Mouse (Mus musculus) macrophage (primary cell): Measurements from ENCODE around the gene Cfap126. TPM values are rescaled to one million over a fixed set of nuclear protein-coding genes. Genes with fewer than 3 reads are reported as not detected.
"Not testable (repeated sequence)": the region's sequence is repeated elsewhere in the genome, so short reads cannot be mapped to it uniquely, and the experiment has no call there.

ENCODE experiments used
- H3K27ac ChIP-seq: fragments of 350-480 bp; formaldehyde crosslinking; 2 replicates; pipeline ENCODE4 v1.9.0; 2021
- H3K36me3 ChIP-seq: fragments of 350-480 bp; formaldehyde crosslinking; 2 replicates; pipeline ENCODE4 v1.9.0; 2021; ENCODE audit errors: inconsistent target
- H3K4me3 ChIP-seq: fragments of 350-480 bp; formaldehyde crosslinking; 2 replicates; pipeline ENCODE4 v1.9.0; 2021; ENCODE audit errors: inconsistent target
- H3K79me2 ChIP-seq: fragments of 350-480 bp; formaldehyde crosslinking; 2 replicates; pipeline ENCODE4 v1.9.0; 2021; ENCODE audit errors: inconsistent target
- WGBS: methylation state at CpG from one replicate; pipeline ENCODE4 v1.1.7; 2026; ENCODE audit warnings: inconsistent platforms; ENCODE audit not compliant: missing documents; 5-methylcytosine and 5-hydroxymethylcytosine counted together
- polyA plus RNA-seq: library from polyadenylated mRNA; stranded (reverse); fragments of 250-400 nt; gene quantifications from 3 replicates; pipeline ENCODE4 v1.2.4, GENCODE M21; 2018; ENCODE audit warnings: inconsistent platforms

Cfap126 gene
- polyA plus RNA-seq, 1 experiment from 2014 or later = 31.6 TPM

DNA sequence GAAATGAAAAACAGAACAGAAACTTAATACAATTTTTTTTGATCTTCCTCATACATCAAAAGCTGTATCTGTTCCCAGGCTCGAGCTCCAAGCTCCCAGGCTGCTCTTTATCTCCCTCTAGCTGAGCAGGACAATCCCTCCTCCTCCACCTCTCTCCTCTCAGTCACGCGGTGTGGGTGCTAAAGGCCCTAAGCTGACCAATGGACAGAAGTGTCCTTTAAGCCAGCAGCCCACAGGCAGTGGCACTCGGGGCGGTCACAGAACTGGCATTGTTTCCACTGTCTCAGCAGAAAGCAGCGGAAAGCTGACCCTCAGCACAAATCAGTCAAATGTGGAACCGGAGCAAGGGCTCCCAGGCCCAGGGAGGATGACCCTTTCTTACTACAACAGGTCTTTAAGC, 15.5 kb downstream of the Cfap126 start:
- WGBS = 84% methylated on average over 7 of the region's 7 CpGs
- Histone ChIP-seq H3K36me3 (peaks cover 46% of the 10 kb centered on the region), H3K79me2 (no peaks in the 10 kb centered on the region), H3K4me3 (no peak overlapping the region), H3K27ac (no peak overlapping the region)

- H3K36me3 ChIP-seq = peaks cover 63% of the 10 kb centered on the region
- no peak overlapping the region for H3K4me3 ChIP-seq
- WGBS = 86% methylated on average over 1 of the region's 1 CpGs
- H3K79me2 ChIP-seq = no peaks in the 10 kb centered on the region
- H3K27ac ChIP-seq = no peak overlapping the region
Observed at GRCm38 (mm10) chr1:171130971-171131370, 17.3 kb downstream of the Cfap126 start.

DNA sequence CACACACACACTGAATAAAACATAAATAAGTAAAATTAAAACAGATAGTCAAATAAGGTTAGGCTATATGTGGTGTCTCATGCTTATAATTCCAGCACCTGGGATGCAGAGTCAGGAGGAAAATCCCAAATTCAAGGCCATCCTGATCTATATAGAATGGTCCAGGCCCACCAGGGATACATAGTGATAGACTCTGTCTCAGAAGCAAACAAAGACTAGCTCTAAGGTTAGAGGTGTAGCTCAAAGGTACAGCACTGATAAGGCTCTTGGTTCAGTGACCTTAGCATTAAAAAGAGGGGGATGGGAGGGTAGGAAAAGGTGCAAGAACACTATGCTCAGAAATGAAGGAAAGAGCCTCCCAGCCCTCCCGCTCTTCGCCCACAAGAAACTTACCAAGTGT, 21.9 kb downstream of the Cfap126 start:
- Histone ChIP-seq H3K79me2 (no peaks in the 10 kb centered on the region), H3K4me3 (no peak overlapping the region), H3K36me3 (peaks cover 81% of the 10 kb centered on the region), H3K27ac (no peak overlapping the region)
- 92% methylated on average over 2 of the region's 2 CpGs for WGBS

DNA sequence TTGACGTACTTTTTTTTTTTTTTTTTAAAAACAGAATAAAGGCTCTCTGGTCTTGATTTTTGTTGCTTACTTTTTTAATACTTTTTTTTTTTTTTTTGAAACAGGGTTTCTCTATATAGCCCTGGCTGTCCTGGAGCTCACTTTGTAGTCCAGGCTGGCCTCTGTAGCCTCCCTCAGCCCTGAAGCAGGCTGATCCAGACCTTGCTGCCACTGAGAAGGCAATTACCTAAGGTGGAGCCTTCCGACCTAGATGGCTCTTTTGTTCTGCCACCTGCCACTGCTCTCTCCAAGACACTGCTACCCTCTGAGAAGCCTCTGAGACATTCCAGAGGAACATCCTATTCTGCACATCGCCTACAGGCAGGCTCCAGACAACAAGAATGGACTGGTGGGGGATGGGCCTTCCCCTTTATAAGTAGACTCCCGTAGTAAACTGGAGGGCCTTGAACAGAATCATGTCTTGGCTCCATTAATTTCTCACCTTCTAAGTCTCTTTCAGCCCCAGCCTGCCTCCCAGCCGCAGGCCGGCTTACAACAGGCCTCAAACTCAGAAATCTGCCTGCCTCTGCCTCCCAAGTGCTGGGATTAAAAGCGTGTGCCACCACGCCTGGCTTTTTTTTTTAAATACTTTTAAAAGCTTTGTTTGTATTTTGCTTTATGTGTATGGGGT, 23.9 kb downstream of the Cfap126 start:
- not testable (repeated sequence) for H3K27ac ChIP-seq, H3K79me2 ChIP-seq, H3K4me3 ChIP-seq
- WGBS = 98% methylated on average over 7 of the region's 8 CpGs
- H3K36me3 ChIP-seq = peaks cover 94% of the 10 kb centered on the region

DNA sequence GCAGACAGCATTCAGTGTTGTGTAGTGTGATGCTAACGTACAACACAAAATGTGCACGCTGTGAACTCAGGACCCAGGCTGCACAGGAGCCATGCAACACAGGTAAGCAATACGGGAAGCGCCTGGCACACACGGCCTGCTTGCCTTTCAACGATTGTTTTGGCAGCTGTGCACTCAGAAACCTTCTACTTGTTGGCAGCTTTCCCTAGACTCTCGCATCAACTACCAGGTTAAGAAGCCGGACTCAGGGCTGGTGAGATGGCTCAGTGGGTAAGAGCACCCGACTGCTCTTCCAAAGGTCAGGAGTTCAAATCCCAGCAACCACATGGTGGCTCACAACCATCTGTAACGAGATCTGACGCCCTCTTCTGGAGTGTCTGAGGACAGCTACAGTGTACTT, 29.3 kb downstream of the Cfap126 start:
- 94% methylated on average over 8 of the region's 11 CpGs for WGBS
- peaks cover 37% of the 10 kb centered on the region for H3K79me2 ChIP-seq
- not testable (repeated sequence) for H3K4me3 ChIP-seq, H3K27ac ChIP-seq
- H3K36me3 ChIP-seq = peaks cover 77% of the 10 kb centered on the region

GRCm38 (mm10) chr1:171149974-171150760, 36.4 kb downstream of the Cfap126 start, which contains the start of the genes Sdhc and Mpz:
Gene Sdhc, minus strand, starts transcription at chr1:171150603.
Gene Mpz, plus strand, starts transcription at chr1:171150711.
- Histone ChIP-seq H3K4me3 (peak within 1 kb of the TSS; percentile 99), H3K27ac (peak within 1 kb of the TSS; percentile 88), H3K36me3 (peaks cover 11% of the 10 kb centered on the region; the same call in 1 of the 2 replicates), H3K79me2 (peaks cover 52% of the 10 kb centered on the region)
- WGBS = under 1% methylated on average over 34 of the region's 34 CpGs

DNA sequence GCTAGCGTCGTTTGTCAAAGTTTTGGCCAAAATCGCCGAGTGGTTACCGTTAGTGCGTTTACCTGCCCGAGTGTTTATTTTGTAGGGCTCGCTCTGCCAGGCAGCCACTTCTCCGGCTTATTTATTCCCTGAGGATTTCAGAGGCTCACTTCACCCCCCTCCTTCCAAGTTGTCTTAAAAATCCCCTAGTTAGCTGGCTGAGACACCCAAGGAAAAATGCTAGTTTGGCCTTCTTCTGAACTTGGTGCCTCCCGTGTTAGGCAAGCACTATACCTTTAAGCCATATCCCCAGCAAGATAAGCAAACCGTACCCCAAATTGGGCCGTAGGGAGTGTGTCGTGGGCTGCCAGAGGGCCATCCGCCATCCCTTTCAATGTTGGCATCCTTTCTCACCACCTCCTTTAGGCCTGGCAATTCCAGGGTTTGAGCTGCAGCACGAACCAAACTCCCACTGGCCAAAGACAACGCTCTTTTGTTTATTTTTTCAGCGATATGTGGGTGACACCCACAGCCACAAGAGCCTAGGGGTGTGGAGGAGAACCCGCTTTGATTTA, 37.2 kb downstream of the Cfap126 start:
- 25% methylated on average over 18 of the region's 18 CpGs for WGBS
- H3K4me3 ChIP-seq = peak overlapping the region; percentile 99
- peak overlapping the region; percentile 88 for H3K27ac ChIP-seq
- peaks cover 45% of the 10 kb centered on the region for H3K79me2 ChIP-seq
- H3K36me3 ChIP-seq = peaks cover 4% of the 10 kb centered on the region; the same call in 1 of the 2 replicates

- Histone ChIP-seq H3K4me3 (no peak overlapping the region), H3K79me2 (peaks cover 34% of the 10 kb centered on the region), H3K27ac (no peak overlapping the region), H3K36me3 (no peaks in the 10 kb centered on the region)
- 90% methylated on average over 4 of the region's 4 CpGs for WGBS
Observed at GRCm38 (mm10) chr1:171151966-171152365, 38.2 kb downstream of the Cfap126 start.

DNA sequence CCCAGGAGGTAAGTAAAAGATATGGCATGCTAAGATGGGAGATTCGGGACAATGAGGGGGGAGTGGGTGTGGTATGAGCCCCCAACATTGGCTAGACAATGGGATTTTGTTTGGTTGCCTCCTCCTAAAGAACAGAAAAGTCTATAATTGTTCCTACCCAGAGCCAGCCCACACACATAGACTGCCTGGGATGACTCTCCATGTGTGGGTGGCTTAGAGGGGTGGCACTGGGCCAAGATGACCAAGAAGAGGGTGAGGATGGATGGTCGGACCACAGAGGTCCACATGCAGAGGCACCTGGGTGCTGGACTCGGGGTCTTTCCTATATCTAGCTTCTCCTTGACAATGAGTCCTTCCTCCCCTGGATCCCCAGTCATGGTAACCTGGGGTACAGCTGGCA, 42.9 kb downstream of the Cfap126 start:
- H3K79me2 ChIP-seq = no peaks in the 10 kb centered on the region
- WGBS = 72% methylated on average over 3 of the region's 3 CpGs
- H3K4me3 ChIP-seq = no peak overlapping the region
- no peak overlapping the region for H3K27ac ChIP-seq
- H3K36me3 ChIP-seq = no peaks in the 10 kb centered on the region

DNA sequence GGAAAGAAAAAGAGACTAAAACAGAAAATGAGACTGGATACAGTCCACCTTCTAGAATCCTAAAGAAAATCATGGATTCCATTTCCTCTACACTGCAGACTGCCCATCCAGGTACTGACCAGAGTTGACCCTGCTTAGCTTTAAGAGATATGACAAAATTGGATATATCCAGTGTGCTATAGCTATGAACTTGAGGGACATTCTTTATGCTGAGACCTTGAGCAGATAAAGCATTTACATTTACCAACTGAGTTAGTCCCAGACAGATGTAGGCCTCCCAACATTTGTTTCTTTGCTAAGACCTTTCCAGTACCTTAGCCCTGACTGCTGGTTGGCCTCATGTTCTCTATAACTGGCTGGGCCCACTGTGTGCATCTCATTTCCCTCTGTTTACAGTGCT, 44.2 kb downstream of the Cfap126 start:
- Histone ChIP-seq H3K79me2 (no peaks in the 10 kb centered on the region), H3K27ac (no peak overlapping the region), H3K36me3 (no peaks in the 10 kb centered on the region), H3K4me3 (no peak overlapping the region)

DNA sequence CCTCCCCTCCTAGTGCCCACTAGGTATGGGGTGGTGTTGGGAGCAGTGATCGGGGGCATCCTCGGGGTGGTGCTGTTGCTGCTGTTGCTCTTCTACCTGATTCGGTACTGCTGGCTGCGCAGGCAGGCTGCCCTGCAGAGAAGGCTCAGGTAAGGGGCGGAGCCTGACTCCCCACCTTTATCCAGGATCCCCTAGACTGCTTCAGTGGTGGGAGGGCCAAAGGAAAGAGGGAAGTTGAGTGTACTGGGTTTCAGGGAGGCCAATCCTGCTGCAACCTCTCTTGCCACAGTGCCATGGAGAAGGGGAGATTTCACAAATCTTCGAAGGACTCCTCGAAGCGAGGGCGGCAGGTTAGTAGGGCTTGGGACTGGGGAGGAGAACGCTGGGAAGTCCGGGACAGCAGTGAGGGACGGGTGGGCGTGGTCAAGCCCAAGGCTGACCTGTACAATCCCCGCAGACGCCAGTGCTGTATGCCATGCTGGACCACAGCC, 45.8 kb downstream of the Cfap126 start:
- H3K4me3 ChIP-seq = no peak overlapping the region
- no peaks in the 10 kb centered on the region for H3K36me3 ChIP-seq
- no peak overlapping the region for H3K27ac ChIP-seq
- no peaks in the 10 kb centered on the region for H3K79me2 ChIP-seq
- 27% methylated on average over 15 of the region's 15 CpGs for WGBS

GRCm38 (mm10) chr1:171162526-171162925, 48.8 kb downstream of the Cfap126 start:
- 93% methylated on average over 3 of the region's 3 CpGs for WGBS
- Histone ChIP-seq H3K79me2 (no peaks in the 10 kb centered on the region), H3K36me3 (no peaks in the 10 kb centered on the region), H3K4me3 (no peak overlapping the region), H3K27ac (no peak overlapping the region)

DNA sequence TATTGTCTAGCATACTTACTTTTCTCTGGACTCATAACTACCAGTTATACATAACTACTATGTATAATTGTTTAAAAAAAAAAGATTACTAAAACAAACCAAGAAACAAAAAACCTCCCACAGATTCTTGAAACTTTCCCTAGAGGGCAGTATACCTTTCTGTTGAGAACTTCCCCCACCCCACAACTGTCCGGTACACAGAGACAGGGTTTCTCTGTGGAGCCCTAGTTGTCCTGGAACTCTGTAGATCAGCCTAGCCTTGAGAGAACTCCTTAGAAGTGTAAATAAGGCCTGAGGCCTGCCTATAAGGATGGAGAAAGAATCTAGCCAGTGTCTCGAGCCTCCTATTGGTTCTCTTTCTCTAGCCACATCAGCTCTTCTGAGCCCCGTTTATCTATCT, 50.5 kb downstream of the Cfap126 start:
- WGBS = 60% methylated on average over 3 of the region's 3 CpGs
- Histone ChIP-seq H3K79me2 (no peaks in the 10 kb centered on the region), H3K36me3 (no peaks in the 10 kb centered on the region), H3K27ac (no peak overlapping the region), H3K4me3 (no peak overlapping the region)

GRCm38 (mm10) chr1:171165629-171166345, 52.1 kb downstream of the Cfap126 start:
- whole genome bisulfite sequencing = 40% methylated on average over 5 of the region's 5 CpGs
- no peaks in the 10 kb centered on the region for H3K79me2 ChIP-seq
- no peaks in the 10 kb centered on the region for H3K36me3 ChIP-seq
- no peak overlapping the region for H3K27ac ChIP-seq
- H3K4me3 ChIP-seq = no peak overlapping the region
